22 mouse cellular contexts compared by ENCODE assay signal in genomic region chrX:9016079-9016478, GRCm38 (mm10). TPM values are rescaled to one million over a fixed set of nuclear protein-coding genes. Genes with fewer than 3 reads are reported as not detected.
DNase-seq lines count a peak whose midpoint lies in the region; ATAC-seq and TF ChIP-seq lines count a peak whose summit lies in the region.
"Had no signal": no experiment of that assay in that cellular context is flagged by ENCODE, and none has a peak within 500 bp of the region (broad histone marks: within the 10 kb centered on the region; RNA-seq: fewer than 3 reads in every experiment).

No protein-coding gene starts in this region.

- TF ChIP-seq CTCF in brain, embryonic 14.5 days (IDR thresholded peaks at IDR 0.05; ENCODE audit: borderline replicate concordance, extremely low read depth, insufficient read depth, insufficient read length) = no peak

- 36% methylated on average over 1 of the region's 1 CpGs for WGBS in hindbrain, embryonic 13.5 days
- 59% methylated on average over 1 of the region's 1 CpGs for WGBS in hindbrain, embryonic 12.5 days
- WGBS in midbrain, embryonic 15.5 days = 36% methylated on average over 1 of the region's 1 CpGs
- WGBS in midbrain, embryonic 13.5 days = 36% methylated on average over 1 of the region's 1 CpGs
- 44% methylated on average over 1 of the region's 1 CpGs for WGBS in hindbrain, embryonic 16.5 days

- TF ChIP-seq POLR2A in brain, embryonic 14.5 days (IDR thresholded peaks at IDR 0.05; ENCODE audit: borderline replicate concordance, extremely low read depth, insufficient read depth, insufficient read length, poor library complexity, severe bottlenecking) = no peak

- no peaks in the 10 kb centered on the region for H3K9me3 ChIP-seq in hindbrain, embryonic 13.5 days
- H3K9me3 ChIP-seq in hindbrain, embryonic 12.5 days (replicated peaks) = no peaks in the 10 kb centered on the region
- no peaks in the 10 kb centered on the region for H3K9me3 ChIP-seq in midbrain, embryonic 15.5 days
- no peaks in the 10 kb centered on the region for H3K9me3 ChIP-seq in midbrain, embryonic 13.5 days
- no peaks in the 10 kb centered on the region for H3K9me3 ChIP-seq in hindbrain, embryonic 16.5 days (ENCODE audit: control insufficient read depth, low read length)
- H3K9me3 ChIP-seq: embryonic facial prominence, embryonic 10.5 days; G1E; heart, embryonic 10.5 days had no signal

- no peak overlapping the region for H3K9ac ChIP-seq in hindbrain, embryonic 13.5 days
- H3K9ac ChIP-seq in hindbrain, embryonic 12.5 days = no peak overlapping the region
- H3K9ac ChIP-seq in midbrain, embryonic 15.5 days = no peak overlapping the region
- no peak overlapping the region for H3K9ac ChIP-seq in midbrain, embryonic 13.5 days (replicated peaks)
- H3K9ac ChIP-seq in hindbrain, embryonic 16.5 days (ENCODE audit: low read depth, low read length) = no peak overlapping the region

- H3K4me2 ChIP-seq in hindbrain, embryonic 13.5 days = no peak overlapping the region
- no peak overlapping the region for H3K4me2 ChIP-seq in hindbrain, embryonic 12.5 days (replicated peaks)
- no peak overlapping the region for H3K4me2 ChIP-seq in midbrain, embryonic 15.5 days
- H3K4me2 ChIP-seq in midbrain, embryonic 13.5 days (replicated peaks) = no peak overlapping the region
- H3K4me2 ChIP-seq in hindbrain, embryonic 16.5 days (ENCODE audit: low read length) = no peak overlapping the region

- H3K27me3 ChIP-seq in hindbrain, embryonic 13.5 days = no peaks in the 10 kb centered on the region
- no peaks in the 10 kb centered on the region for H3K27me3 ChIP-seq in hindbrain, embryonic 12.5 days
- H3K27me3 ChIP-seq in midbrain, embryonic 15.5 days (replicated peaks) = no peaks in the 10 kb centered on the region
- H3K27me3 ChIP-seq in midbrain, embryonic 13.5 days = no peaks in the 10 kb centered on the region
- no peaks in the 10 kb centered on the region for H3K27me3 ChIP-seq in hindbrain, embryonic 16.5 days (replicated peaks; ENCODE audit: control insufficient read depth, insufficient read depth, low read length)

- no peaks in the 10 kb centered on the region for H3K4me1 ChIP-seq in hindbrain, embryonic 13.5 days (replicated peaks)
- H3K4me1 ChIP-seq in hindbrain, embryonic 12.5 days = no peaks in the 10 kb centered on the region
- no peaks in the 10 kb centered on the region for H3K4me1 ChIP-seq in midbrain, embryonic 15.5 days
- no peaks in the 10 kb centered on the region for H3K4me1 ChIP-seq in midbrain, embryonic 13.5 days (replicated peaks)
- no peaks in the 10 kb centered on the region for H3K4me1 ChIP-seq in hindbrain, embryonic 16.5 days (ENCODE audit: control insufficient read depth, insufficient read depth, low read depth, low read length)
- H3K4me1 ChIP-seq: embryonic facial prominence, embryonic 10.5 days; heart, embryonic 10.5 days had no signal

- ATAC-seq in hindbrain, embryonic 13.5 days (ENCODE audit: low FRiP score) = peak; percentile 52; the same call in 1 of the 2 replicates
- no peak for ATAC-seq in hindbrain, embryonic 12.5 days (ENCODE audit: low FRiP score)
- peak; percentile 75; the same call in 1 of the 2 replicates for ATAC-seq in midbrain, embryonic 15.5 days (replicated peaks)
- no peak for ATAC-seq in midbrain, embryonic 13.5 days
- ATAC-seq in hindbrain, embryonic 16.5 days = peak; percentile 68
- ATAC-seq in CD4-positive, CD25-positive, alpha-beta regulatory T cell, adult 4 months = no peak
- ATAC-seq: inflammation-experienced regulatory T-cells, adult 6 months; intestine, postnatal 0 days had no signal

- no peak overlapping the region for H3K4me3 ChIP-seq in hindbrain, embryonic 13.5 days
- no peak overlapping the region for H3K4me3 ChIP-seq in hindbrain, embryonic 12.5 days
- no peak overlapping the region for H3K4me3 ChIP-seq in midbrain, embryonic 15.5 days
- no peak overlapping the region for H3K4me3 ChIP-seq in midbrain, embryonic 13.5 days (replicated peaks)
- no peak overlapping the region for H3K4me3 ChIP-seq in hindbrain, embryonic 16.5 days (ENCODE audit: low read length)
- H3K4me3 ChIP-seq: embryonic facial prominence, embryonic 10.5 days; heart, embryonic 10.5 days had no signal

- no peak overlapping the region for H3K27ac ChIP-seq in hindbrain, embryonic 13.5 days
- no peak overlapping the region for H3K27ac ChIP-seq in hindbrain, embryonic 12.5 days
- H3K27ac ChIP-seq in midbrain, embryonic 15.5 days = no peak overlapping the region
- no peak overlapping the region for H3K27ac ChIP-seq in midbrain, embryonic 13.5 days
- H3K27ac ChIP-seq in hindbrain, embryonic 16.5 days (ENCODE audit: low read depth, low read length) = no peak overlapping the region
- H3K27ac ChIP-seq: embryonic facial prominence, embryonic 10.5 days; heart, embryonic 10.5 days had no signal

- H3K36me3 ChIP-seq in hindbrain, embryonic 13.5 days = no peaks in the 10 kb centered on the region
- H3K36me3 ChIP-seq in hindbrain, embryonic 12.5 days = no peaks in the 10 kb centered on the region
- no peaks in the 10 kb centered on the region for H3K36me3 ChIP-seq in midbrain, embryonic 15.5 days (replicated peaks)
- no peaks in the 10 kb centered on the region for H3K36me3 ChIP-seq in midbrain, embryonic 13.5 days
- no peaks in the 10 kb centered on the region for H3K36me3 ChIP-seq in hindbrain, embryonic 16.5 days (ENCODE audit: control insufficient read depth, insufficient read depth, low read length)
- H3K36me3 ChIP-seq: embryonic facial prominence, embryonic 10.5 days; G1E; heart, embryonic 10.5 days had no signal

- DNase-seq in brain, embryonic 14.5 days (ENCODE audit: low read depth) = peak; percentile 25
- DNase-seq in frontal cortex, postnatal 25 days (ENCODE audit: low spot score in 2 of 2) = no peak
- DNase-seq: adrenal gland, postnatal 10 days; cerebellum, adult 2 months; cerebellum, postnatal 10 days; gastrocnemius, postnatal 10 days; heart, adult 18-20 months; heart, postnatal 10 days; heart, postnatal 4 days had no signal

RNA-seq across cellular contexts. Expression of gene Fthl17e, which starts 17.2 kb away (rescaled TPM):
- not detected in 2 replicates for polyA plus RNA-seq in hindbrain, embryonic 13.5 days (2015; fragmentation: Nextera tagmentation; extraction: Ambion mirVana)
- not detected in 2 replicates for polyA plus RNA-seq in hindbrain, embryonic 12.5 days (2016; fragmentation: Nextera tagmentation; extraction: Ambion mirVana)
- not detected in 2 replicates for polyA plus RNA-seq in midbrain, embryonic 15.5 days (2015; fragmentation: Nextera tagmentation; extraction: Ambion mirVana)
- not detected in 2 replicates for polyA plus RNA-seq in midbrain, embryonic 13.5 days (2015; fragmentation: Nextera tagmentation; extraction: Ambion mirVana)
- not detected in 2 replicates for polyA plus RNA-seq in brain, embryonic 14.5 days (2012; rRNA removed)
- not detected in 2 replicates for polyA plus RNA-seq in hindbrain, embryonic 16.5 days (2015; fragmentation: Nextera tagmentation; extraction: Ambion mirVana)
- not detected for polyA plus RNA-seq in CD4-positive, CD25-positive, alpha-beta regulatory T cell, adult 4 months (2017; shearing (Covaris generic))
- polyA plus RNA-seq: cerebellum, adult 2 months; embryonic facial prominence, embryonic 10.5 days; embryonic facial prominence, embryonic 14.5 days; G1E; heart, embryonic 10.5 days; heart, embryonic 14.5 days; inflammation-experienced regulatory T-cells, adult 6 months; intestine, postnatal 0 days had no signal

RNA-seq across cellular contexts. Expression of gene Fthl17d, which starts 29.5 kb away (rescaled TPM):
- not detected in 2 replicates for polyA plus RNA-seq in hindbrain, embryonic 13.5 days (2015; fragmentation: Nextera tagmentation; extraction: Ambion mirVana)
- polyA plus RNA-seq in hindbrain, embryonic 12.5 days (2016; fragmentation: Nextera tagmentation; extraction: Ambion mirVana) = not detected in 2 replicates
- polyA plus RNA-seq in midbrain, embryonic 15.5 days (2015; fragmentation: Nextera tagmentation; extraction: Ambion mirVana) = not detected in 2 replicates
- not detected in 2 replicates for polyA plus RNA-seq in midbrain, embryonic 13.5 days (2015; fragmentation: Nextera tagmentation; extraction: Ambion mirVana)
- polyA plus RNA-seq in brain, embryonic 14.5 days (2012; rRNA removed) = not detected in 2 replicates
- not detected in 2 replicates for polyA plus RNA-seq in hindbrain, embryonic 16.5 days (2015; fragmentation: Nextera tagmentation; extraction: Ambion mirVana)
- polyA plus RNA-seq in CD4-positive, CD25-positive, alpha-beta regulatory T cell, adult 4 months (2017; shearing (Covaris generic)) = not detected
- polyA plus RNA-seq: cerebellum, adult 2 months; embryonic facial prominence, embryonic 10.5 days; embryonic facial prominence, embryonic 14.5 days; G1E; heart, embryonic 10.5 days; heart, embryonic 14.5 days; inflammation-experienced regulatory T-cells, adult 6 months; intestine, postnatal 0 days had no signal

RNA-seq across cellular contexts. Expression of gene Fthl17c, which starts 39.7 kb away (rescaled TPM):
- polyA plus RNA-seq in hindbrain, embryonic 13.5 days (2015; fragmentation: Nextera tagmentation; extraction: Ambion mirVana) = not detected in 2 replicates
- polyA plus RNA-seq in hindbrain, embryonic 12.5 days (2016; fragmentation: Nextera tagmentation; extraction: Ambion mirVana) = not detected in 2 replicates
- not detected in 2 replicates for polyA plus RNA-seq in midbrain, embryonic 15.5 days (2015; fragmentation: Nextera tagmentation; extraction: Ambion mirVana)
- polyA plus RNA-seq in midbrain, embryonic 13.5 days (2015; fragmentation: Nextera tagmentation; extraction: Ambion mirVana) = not detected in 2 replicates
- polyA plus RNA-seq in brain, embryonic 14.5 days (2012; rRNA removed) = not detected in 2 replicates
- polyA plus RNA-seq in hindbrain, embryonic 16.5 days (2015; fragmentation: Nextera tagmentation; extraction: Ambion mirVana) = not detected in 2 replicates
- not detected for polyA plus RNA-seq in CD4-positive, CD25-positive, alpha-beta regulatory T cell, adult 4 months (2017; shearing (Covaris generic))
- polyA plus RNA-seq: cerebellum, adult 2 months; embryonic facial prominence, embryonic 10.5 days; embryonic facial prominence, embryonic 14.5 days; G1E; heart, embryonic 10.5 days; heart, embryonic 14.5 days; inflammation-experienced regulatory T-cells, adult 6 months; intestine, postnatal 0 days had no signal

RNA-seq across cellular contexts. Expression of gene Fthl17f, which starts 46.7 kb away (rescaled TPM):
- not detected in 2 replicates for polyA plus RNA-seq in hindbrain, embryonic 13.5 days (2015; fragmentation: Nextera tagmentation; extraction: Ambion mirVana)
- not detected in 2 replicates for polyA plus RNA-seq in hindbrain, embryonic 12.5 days (2016; fragmentation: Nextera tagmentation; extraction: Ambion mirVana)
- not detected in 2 replicates for polyA plus RNA-seq in midbrain, embryonic 15.5 days (2015; fragmentation: Nextera tagmentation; extraction: Ambion mirVana)
- polyA plus RNA-seq in midbrain, embryonic 13.5 days (2015; fragmentation: Nextera tagmentation; extraction: Ambion mirVana) = not detected in 2 replicates
- polyA plus RNA-seq in brain, embryonic 14.5 days (2012; rRNA removed) = not detected in 2 replicates
- polyA plus RNA-seq in hindbrain, embryonic 16.5 days (2015; fragmentation: Nextera tagmentation; extraction: Ambion mirVana) = not detected in 2 replicates
- polyA plus RNA-seq in CD4-positive, CD25-positive, alpha-beta regulatory T cell, adult 4 months (2017; shearing (Covaris generic)) = not detected
- polyA plus RNA-seq: cerebellum, adult 2 months; embryonic facial prominence, embryonic 10.5 days; embryonic facial prominence, embryonic 14.5 days; G1E; heart, embryonic 10.5 days; heart, embryonic 14.5 days; inflammation-experienced regulatory T-cells, adult 6 months; intestine, postnatal 0 days had no signal

RNA-seq across cellular contexts. Expression of gene Fthl17b, which starts 53.3 kb away (rescaled TPM):
- not detected in 2 replicates for polyA plus RNA-seq in hindbrain, embryonic 13.5 days (2015; fragmentation: Nextera tagmentation; extraction: Ambion mirVana)
- polyA plus RNA-seq in hindbrain, embryonic 12.5 days (2016; fragmentation: Nextera tagmentation; extraction: Ambion mirVana) = not detected in 2 replicates
- polyA plus RNA-seq in midbrain, embryonic 15.5 days (2015; fragmentation: Nextera tagmentation; extraction: Ambion mirVana) = not detected in 2 replicates
- not detected in 2 replicates for polyA plus RNA-seq in midbrain, embryonic 13.5 days (2015; fragmentation: Nextera tagmentation; extraction: Ambion mirVana)
- polyA plus RNA-seq in brain, embryonic 14.5 days (2012; rRNA removed) = not detected in 2 replicates
- polyA plus RNA-seq in hindbrain, embryonic 16.5 days (2015; fragmentation: Nextera tagmentation; extraction: Ambion mirVana) = not detected in 2 replicates
- not detected for polyA plus RNA-seq in CD4-positive, CD25-positive, alpha-beta regulatory T cell, adult 4 months (2017; shearing (Covaris generic))
- polyA plus RNA-seq: cerebellum, adult 2 months; embryonic facial prominence, embryonic 10.5 days; embryonic facial prominence, embryonic 14.5 days; G1E; heart, embryonic 10.5 days; heart, embryonic 14.5 days; inflammation-experienced regulatory T-cells, adult 6 months; intestine, postnatal 0 days had no signal

Comparison
In these comparisons a context has a peak if more than half of its experiments do, and no peak if none do; other contexts are left out.
1. ATAC-seq: peak in hindbrain, embryonic 13.5 days (single experiment), midbrain, embryonic 15.5 days (single experiment) and hindbrain, embryonic 16.5 days (single experiment); none in hindbrain, embryonic 12.5 days (single experiment), midbrain, embryonic 13.5 days (single experiment) and CD4-positive, CD25-positive, alpha-beta regulatory T cell, adult 4 months (single experiment).